Mouse (Mus musculus) c-Kit-positive CD71-positive TER-119-negative erythroid progenitor cells, embryonic 14.5 days (primary cell): ENCODE data around the gene Lemd1.

Experiments used
- DNase-seq: peaks from one replicate; pipeline ENCODE4 v3.0.0-alpha.2; 2013; ENCODE audit warnings: low read depth

Lemd1 gene

DNA sequence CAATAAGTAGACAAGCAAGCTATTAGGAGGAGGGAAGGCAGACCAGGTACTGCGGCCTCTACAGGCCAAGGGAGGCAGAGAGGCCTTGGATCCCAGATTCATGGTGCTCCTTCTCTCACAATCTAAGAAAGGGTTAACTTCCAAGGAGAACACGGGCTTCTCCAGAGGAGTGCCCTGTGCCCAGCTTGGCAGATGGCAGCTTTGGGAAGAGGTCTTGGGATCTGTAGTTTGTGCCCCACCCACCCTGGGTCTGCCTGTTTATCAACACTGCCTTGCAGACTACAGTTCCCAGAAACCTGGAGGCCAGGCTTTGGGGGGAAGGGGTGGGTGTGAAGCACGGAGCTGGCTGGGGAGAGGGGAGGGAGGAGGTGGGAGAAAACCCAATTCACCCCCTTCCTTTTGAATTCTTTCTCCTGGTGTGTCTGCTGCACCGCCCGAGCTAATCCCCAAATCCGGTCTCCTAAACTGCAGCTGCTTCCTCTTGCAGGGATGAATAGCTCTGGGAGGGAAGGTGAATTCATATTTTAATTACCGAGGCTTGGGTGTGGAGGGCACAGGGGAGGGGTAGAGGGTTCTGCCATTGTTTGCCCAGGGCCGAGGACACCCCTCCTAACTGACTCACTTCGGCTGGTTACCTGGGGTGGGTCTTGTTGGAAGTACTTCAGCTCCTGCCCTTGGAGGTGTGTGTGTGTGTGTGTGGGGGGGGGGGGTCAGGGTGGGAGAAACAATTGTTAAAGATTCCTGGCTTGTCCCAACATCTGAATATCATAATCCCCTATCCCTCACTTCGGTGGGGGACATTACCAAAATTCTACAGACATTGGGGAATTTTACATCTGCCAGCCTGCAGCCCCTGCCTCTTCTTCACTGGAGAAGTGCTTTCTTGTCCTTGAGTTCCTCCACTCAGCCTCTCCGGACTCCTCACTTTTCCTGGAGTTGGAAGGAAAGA lies 9.6 kb downstream of the Lemd1 start:
- DNase-seq, result no peak

DNA sequence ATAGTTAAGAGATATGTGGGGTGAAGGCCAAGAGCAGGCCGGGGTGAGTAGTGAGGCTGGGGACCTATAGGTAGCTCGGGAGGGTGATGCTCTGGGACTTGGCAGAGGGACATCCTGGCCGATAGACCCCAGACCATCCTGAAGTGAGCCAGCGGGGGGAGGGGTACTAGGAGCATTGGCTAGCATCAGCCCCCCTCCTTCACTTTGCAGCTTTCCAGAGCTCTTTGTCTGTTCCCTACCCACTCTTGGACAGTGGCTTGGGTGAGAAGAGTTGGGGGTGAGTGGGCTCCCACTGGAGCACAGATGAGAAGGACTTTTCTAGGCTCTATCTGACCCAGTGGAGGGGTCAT lies 10.3 kb downstream of the Lemd1 start:
- no peak for DNase-seq

DNA sequence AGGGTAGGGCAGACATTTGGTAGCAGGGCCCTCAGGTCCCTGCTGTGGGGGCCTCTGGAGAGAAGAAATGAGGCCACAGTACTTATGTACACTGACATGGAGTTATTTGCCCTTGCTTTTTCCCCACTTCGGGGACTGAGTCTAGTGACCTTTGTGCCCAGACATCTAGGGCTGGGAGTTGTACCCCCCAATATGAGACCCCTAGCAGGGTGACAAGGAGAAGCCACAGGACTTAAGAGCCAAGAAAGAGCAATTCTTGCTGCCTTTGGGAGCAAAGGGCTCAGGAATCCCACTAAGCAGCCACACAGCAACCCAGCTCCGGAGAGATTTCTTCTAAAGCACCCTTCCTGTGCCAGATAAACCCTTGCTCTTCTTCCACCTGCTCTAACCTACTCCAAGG lies 10.7 kb downstream of the Lemd1 start:
- DNase-seq, result no peak

DNA sequence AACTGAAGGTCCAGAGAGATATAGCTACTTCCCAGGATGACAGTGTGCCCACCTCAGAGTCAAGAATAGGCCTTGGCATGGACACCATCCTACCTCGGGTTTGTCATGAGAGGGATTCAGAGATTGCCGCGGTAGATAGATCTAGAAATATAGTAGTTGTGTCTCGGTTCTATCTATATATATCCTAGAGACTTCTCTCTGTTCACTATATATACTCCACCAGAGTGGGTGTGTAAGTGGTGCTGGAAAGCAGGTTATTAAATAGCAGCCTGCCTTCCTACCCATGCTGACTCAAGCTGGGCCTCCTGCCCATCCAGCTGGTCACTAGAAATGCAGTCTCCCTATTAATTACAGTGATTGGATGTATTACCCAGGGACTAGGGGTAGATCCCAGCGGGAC lies 11.5 kb downstream of the Lemd1 start:
- no peak for DNase-seq

DNA sequence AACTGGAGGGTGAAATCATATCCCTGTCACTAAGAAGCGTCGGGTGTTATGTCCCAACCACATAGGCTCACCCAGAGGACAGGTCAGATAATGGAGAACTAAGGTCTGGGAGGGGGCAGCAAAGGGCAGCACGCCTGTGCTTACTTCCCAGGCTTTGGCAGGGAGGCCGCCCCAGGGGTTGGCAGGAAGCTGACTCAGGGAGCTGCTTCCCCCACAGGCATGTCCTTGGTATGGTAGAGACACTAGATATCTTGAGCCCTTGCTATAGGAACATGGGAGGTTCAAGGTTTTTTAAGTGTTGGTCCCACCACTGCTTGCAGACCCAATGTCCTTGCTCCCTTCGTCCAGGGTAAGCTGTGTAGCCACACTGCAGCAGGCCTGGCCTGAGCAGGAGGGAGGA lies 14.7 kb downstream of the Lemd1 start:
- DNase-seq, result no peak

DNA sequence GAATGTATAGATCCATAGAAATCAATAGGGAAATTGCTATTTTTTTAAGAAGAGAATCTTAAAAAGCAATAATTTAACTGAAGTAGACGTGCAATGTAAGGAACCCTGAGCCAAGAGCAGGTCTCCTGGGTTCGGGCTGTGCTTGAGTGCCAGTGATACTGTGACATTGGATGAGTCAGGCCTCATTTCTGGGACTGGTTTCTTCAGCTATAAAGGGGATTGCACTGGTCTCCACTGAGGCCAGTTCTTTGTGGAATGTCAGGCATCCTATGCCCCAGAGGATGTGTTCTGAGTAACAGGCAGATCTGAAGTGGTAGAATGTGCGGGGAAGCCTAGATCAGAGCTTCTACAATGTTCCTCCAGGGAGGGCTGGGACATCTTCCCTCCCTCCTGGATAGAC lies 15.6 kb downstream of the Lemd1 start:
- no peak for DNase-seq

DNA sequence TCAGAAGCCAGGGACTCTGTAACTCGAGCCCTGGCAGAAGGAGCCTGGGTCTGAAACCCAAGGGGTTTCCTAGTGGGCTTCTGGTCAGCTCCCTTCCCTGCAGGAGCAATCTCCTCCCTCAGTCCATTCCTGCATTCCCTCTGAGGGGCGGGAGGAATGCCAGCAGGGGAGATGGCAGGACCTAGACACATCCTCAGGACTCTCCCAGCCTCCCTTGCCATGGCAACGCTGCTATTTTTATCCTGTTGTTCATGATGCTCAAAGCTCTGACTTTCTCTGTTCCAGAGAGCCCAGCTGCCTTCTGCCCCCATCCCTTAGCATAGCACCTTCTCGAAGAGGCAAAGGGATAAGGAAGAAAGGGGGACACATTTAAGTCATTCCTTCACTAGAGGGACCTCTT lies 16.9 kb downstream of the Lemd1 start:
- DNase-seq, result no peak

DNA sequence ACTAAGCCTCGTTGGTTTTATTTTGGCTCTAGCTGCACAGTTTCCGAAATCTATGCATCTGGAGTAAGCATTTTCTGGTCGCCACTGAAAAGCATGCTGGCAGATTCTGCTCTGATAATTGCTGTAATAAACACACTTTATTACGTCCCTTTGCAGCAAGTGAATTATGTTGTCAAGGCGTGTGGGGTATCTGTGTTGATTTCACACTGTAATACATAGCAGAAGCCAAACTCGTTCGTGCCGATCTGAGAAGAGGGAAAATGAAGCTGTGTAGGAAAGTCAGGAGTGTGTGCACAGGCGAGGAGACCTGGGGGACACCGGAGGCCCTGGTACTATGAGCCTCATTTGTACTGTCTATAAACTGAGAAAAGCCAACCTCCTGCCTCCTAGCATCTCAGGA lies 18.2 kb downstream of the Lemd1 start:
- DNase-seq, result no peak

DNA sequence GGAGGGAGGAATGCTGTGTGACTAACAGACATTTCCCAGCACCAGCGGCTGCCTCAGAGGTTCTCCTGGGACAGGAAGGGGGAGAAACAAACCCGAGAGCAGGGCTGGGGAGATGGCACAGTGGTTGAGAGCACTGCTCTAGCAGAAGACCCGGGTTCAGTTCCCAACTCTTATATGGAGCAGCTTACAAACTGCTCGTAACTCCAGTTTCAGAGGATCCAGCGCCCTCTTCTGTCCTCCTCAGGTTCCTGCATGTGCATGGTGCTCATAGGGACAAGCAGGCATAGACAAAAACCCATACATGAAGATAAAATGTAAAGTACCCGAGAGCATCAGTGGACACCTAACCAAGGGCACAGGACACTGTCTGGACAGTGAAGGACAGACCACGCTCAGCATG lies 19.7 kb downstream of the Lemd1 start:
- peak; percentile 32 for DNase-seq

DNA sequence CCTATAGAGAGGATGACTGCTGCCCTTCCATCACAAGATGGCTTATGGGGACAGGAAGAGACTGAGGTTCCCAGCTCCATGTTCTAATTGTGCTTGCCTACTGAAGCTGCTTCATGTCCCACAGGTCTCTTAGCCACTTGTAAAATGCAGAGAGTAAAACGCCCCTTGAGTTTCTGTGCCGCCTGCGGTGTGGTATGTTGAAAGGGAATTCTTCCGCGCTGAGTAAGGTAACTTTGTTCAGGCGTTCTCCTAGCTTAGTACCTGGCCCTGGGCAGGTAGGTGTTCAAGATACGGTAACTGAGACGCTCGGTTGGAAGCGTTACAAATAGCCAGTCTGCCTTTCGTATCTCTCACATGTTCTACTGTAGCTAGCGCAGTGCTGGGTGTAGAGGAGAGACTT lies 20.4 kb downstream of the Lemd1 start:
- DNase-seq, result no peak

DNA sequence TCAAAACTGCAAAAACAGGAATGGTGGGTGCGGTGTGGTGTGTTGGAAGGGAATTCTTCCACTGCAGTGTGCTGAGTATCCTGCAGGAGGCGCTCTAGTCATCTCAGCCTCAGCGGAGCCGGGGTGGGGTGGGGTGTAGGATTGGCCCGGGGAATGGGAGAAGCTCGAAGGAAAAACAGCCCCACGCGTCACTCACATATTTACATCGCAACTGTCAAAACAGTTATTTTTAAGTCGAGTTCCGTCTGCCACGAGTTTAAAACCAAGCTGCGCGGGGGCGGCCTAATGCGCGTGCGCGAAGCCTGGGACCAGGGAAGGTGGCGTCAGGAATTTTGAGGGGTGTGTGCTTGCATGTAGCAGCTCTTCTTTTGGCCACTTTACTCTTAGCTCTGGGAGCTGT lies 21.0 kb downstream of the Lemd1 start:
- peak; percentile 17 for DNase-seq

DNA sequence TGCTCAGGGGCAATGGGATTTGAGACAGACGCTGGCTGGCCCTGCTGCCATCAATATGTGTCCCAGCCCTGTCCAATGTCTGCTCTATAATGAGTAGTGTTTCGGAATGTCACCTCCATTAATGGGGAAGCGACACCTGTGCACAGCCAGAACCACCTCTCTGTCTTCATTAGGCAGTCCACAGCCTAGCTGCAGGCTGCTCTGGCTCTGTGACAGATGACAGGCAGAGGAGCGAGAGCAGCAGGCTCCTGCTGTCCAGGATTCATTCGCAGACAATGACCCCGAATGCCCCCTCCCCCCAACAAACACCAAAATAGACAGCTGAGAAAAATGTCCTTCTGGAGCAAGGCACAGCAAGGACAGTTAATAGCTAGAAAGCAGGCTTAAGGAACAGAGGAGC lies 21.8 kb downstream of the Lemd1 start:
- DNase-seq, result no peak

DNA sequence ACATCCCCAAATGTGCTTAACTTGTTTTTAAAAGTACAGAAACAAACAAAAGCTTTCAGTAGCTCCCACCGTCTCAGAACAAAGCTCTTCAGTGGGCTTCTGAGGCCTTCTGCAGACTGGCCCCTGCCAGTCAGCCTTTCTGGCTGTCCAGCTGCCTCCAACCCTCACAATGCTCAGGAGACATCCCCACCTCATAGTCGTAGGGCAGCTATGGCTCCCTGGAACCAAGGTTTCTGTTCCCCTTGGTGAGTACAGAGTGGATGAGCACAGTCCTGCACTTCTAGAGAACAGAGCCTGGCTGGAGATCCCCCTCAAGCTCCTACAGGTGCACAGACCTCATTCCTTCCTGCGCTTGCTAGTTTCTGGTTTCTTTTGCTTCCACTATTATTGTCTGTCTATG lies 25.0 kb downstream of the Lemd1 start:
- no peak for DNase-seq

DNA sequence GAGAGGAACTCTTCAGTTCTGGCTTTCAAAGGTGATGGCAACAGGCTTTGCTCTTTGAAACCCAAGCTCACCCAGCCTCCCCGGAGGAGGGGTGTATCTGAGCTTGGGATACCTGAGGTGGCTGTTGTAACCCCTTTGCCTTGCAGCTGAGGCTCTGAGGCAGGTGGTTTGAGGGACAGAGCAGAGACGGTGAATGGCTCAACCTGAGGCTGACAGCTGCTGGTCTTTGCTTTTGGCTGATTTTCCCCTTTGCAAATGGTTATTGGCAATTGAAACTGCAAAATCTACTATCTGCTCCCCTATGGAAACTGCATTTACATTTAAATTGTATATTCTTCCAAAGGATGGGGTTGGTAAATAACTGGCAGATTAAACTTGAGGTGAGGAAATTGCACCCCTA lies 30.4 kb downstream of the Lemd1 start:
- no peak for DNase-seq

DNA sequence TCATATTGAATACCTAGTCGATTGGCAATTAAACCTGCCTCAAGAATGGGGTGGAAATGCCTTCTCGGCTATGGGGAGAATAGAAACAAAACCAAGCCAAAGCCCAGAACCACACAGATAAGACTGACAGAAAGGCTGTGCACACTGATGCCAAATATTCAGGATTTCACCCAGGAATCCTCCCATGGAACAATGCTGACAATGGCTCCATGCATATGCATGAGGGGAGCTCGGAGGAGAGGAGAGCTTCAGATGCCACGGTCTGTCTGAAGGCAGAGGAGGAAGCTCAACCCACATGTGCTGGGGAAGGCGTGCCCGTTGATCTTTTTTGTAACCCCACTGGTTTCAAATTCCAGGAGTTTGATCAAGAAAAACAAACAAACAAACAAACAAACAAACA lies 30.9 kb downstream of the Lemd1 start:
- no peak for DNase-seq

DNA sequence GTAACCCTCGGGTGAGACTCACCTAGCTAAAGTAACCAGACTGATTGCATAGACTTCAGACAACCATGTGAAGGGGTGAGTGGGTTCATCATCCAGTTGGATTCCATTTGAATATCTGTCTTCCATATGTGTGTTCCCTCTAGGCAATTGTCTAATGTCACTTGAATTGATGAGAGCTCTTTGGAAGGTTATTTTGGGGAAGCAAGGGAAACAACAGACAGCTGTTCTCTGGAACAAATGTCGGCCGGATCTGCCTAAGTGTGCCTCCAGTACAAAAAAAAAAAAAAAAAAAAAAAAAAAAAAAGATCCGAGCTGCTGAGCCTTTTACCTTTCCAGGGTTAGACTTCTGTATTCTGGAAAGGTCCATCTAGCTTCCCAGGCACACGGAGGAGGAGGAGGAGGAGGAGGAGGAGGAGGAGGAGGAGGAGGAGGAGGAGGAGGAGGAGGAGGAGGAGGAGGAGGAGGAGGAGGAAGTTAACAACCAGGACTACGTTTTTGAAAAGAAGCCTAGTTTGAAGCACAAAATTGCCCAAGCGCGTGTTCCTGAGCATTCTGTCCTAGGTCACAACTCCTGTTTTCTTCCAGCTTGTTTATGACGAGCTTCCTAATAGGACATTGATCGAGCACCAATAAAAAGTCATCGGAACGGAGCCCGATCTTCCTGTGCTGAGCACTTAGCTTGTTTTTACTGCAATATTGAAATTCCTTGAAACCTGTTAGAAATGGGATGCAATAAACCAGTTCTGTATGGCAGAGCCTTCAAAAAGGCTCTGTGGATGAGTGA lies 35.3 kb downstream of the Lemd1 start:
- DNase-seq, result no peak

DNA sequence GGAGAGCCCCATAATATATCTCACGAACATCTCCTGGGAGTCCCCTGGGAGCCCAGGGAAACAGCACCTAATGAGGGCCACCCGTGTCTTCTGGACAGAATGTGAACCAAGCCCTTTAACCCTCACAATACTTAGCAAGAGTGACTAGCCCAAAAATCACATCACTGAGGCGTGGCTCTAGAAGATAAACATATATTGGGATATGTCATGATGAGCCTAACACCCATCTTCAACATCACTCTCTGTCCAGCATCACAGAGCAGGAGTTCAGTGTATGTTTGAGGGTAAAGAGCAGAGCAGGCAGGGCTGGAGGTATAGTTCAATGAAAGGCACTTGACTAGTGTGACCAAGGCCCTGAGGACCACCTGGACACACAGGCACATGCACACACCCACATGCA lies 38.4 kb downstream of the Lemd1 start, which contains the start of gene Gm10188:
Gene Gm10188 (minus strand): TSS at position 101 of the 400 bp plus-strand sequence.
- DNase-seq, result no peak

DNA sequence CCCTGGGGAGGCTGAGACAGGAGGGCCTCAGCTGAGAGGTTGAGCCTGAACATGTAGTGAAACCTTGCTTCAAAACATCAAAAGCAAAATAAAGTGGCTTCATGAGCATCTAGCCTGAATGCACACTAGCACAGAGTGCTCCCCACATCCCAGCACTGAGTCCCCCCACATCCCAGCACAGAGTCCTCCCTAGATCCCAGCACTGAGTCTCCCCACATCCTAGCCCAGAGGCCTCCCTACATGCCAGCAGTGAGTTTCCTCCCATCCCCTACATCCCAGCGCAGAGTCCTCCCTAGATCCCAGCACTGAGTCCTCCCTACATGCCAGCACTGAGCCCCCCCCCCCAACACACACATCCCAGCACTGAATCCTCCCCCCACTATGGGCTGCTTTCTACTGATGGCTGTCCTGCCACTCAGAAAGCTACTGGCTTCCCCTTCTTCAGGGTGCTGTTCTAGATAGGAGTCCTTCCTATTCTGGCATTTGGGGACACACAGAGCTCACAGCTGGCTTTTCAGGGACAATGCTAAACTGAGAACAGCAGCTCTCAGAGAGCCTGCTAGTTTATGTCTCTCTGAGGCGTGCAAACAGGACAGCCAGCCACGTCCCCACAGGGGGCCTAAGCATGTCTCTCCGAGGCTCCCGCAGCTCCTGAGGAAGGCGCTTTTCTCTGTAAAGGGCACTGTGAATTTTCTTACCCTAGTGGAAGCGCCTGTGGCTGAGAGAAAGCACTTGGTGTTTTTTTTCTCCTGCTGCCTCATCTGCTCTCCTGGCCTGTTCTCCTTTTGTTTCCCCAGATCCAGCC lies 40.4 kb downstream of the Lemd1 start:
- DNase-seq, result no peak

DNA sequence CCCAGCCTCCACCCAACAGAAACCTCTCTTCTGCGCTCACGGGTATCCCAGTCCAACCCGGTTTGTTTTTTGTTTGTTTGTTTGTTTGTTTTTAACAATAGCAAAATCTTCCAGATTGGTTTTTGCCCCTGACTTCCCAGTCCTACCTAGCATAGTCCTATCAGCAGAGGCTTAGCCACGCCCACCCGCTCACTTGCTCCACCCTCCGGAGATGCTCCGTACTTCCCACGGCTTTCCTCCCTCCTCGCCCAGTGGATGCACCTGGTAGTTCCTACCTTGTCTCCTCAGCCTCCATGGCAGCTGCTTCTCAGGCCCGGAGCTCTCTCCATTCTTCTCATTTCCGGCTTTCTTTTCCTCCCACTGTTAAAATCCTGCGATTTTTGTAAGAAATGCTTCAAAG lies 42.3 kb downstream of the Lemd1 start:
- DNase-seq, result no peak

DNA sequence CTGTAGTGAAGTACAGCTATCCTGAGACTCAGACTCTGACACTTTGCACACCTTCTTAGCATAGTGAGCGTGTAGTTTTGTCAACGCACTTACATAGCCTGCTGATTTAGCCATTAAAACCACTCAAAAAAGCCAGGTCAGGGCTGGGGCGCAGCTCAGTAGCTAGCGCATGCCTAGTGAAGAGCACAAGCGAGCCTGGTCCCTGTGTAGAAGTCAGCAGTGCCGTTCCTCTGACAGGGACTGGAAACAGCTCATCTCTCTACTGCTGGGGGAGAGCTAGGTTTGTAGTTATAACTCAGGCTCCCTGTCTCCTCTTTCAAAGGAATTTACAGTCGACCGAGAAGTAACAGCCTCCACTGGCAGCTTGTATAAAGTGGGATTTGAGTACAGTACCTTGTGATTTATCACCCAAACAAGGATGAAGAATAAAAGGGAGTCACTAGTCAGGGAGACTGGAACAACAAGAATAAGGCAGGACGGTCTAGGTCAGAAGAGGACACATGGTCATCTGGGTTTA lies 43.6 kb downstream of the Lemd1 start:
- no peak for DNase-seq

DNA sequence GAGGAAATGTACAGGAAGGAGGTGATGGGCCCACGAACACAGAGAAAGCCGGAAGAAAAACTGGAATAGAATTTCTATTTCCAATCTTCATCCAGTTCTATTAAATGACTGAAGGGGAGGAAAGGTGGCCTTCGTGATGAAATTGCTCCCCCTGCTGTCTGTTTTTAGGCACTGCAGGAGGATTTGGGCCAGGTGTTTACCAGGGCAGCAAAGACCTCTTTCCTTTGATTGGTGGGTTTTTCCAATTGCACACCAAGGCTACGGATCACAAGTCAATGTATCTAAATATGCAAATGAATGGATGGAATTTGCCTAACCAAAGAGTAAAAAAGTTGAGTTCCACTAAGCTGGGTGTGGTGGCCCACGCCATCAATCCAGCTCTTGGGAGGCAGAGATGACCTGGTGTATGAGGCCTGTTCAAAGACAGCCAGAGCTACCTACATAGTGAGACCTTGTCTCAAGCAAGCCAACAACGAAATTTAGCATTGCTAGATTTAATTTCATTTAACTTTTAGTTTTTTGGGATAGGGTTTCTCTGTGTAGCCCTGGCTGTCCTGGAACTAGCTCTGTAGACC lies 46.4 kb downstream of the Lemd1 start:
- peak; percentile 40 for DNase-seq

DNA sequence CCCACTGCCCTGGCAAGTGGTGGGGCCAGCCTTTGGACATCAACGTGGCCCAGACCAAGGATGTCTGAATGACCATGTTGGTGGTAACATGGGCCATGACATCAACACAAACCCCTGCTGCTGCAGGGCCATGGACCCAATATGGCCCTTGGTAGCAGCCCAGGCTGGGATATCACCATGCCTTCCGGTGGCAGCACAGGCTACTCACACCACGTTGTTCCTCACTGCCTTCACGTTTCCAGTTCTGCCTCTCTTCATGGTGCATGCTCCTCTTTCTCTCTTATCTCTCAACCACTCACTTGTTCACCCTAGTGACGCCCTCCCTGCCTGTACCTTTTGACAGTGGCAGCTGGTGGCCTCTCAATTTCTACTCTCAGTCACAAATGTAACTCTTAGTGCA lies 53.8 kb downstream of the Lemd1 start:
- no peak for DNase-seq
